Mouse (Mus musculus) gastrocnemius, postnatal 25 days (tissue): ENCODE data around the gene Gm20661. TPM values are rescaled to one million over a fixed set of nuclear protein-coding genes. Genes with fewer than 3 reads are reported as not detected.
A peak's percentile ranks its signal among the peaks of the same experiment; 100 is the strongest.

Experiments used
- DNase-seq: peaks from one replicate; pipeline ENCODE4 v3.0.0; 2022
- long read RNA-seq, 2 experiments: library from polyadenylated mRNA; stranded (forward); transcript quantifications; one replicate each; pipeline ENCODE4 v2.0.0; 2021
- total RNA-seq, 2 experiments: library from RNA; stranded (reverse); gene quantifications; 1 replicate in 1 of 2; 2 replicates in 1 of 2; pipeline ENCODE4 v1.2.3; 2021

Gm20661 gene
- total RNA-seq: not detected
- long read RNA-seq, experiment 1: 0 reads
- long read RNA-seq, experiment 2: 0 reads

GRCm38 (mm10) chr9:107982681-107983346, at the start of gene Gm20661:
Gm20661 (plus strand) TSS chr9:107983058.
- DNase-seq: peak; percentile 78

DNA sequence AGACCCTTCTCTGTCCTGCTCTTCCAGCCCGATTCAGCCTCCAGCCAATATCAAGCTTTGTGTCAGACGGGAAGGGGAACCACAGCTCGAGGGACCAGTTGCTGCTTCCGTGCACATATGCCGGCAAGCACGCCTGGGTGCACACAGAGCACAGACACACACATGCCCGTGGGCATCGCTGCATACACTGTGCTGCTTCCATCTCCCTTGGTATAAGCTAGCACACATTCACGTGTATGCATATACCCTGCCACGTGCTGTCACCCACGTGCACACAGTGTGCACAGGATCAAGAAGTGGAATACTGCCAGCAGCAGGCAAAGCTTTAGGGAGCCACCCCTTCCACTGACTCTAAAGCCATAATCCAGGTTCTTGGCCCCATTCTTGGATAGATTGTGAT, 48.7 kb upstream of the Gm20661 start:
- DNase-seq: no peak

GRCm38 (mm10) chr9:107935374-107935773, 47.5 kb upstream of the Gm20661 start, which contains the start of gene Camkv:
Camkv (plus strand) TSS chr9:107935674.
- no peak for DNase-seq

DNA sequence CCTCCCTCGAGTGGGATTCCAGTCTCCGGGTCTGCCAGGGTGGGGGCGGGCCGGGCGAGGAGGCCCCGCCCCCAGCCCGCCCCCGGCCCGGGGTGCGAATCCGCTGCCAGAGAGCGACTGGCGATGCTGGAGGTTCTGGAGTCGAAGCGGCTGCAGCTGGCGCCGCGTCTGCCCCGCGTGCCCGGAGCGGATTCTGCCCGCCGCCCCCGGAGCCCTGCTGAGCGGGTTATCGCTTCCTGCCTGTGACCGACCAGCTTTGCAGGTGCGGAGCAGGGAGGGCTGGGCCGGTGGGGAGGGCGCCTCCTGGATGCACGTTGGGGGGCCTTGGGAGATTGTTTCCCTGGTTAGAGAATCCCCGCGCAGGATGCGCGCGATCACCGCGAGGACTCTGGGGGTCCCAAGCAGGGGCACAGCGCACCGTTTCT, 47.1 kb upstream of the Gm20661 start:
- peak; percentile 32 for DNase-seq

- no peak for DNase-seq
These were observed 46.5 kb upstream of the Gm20661 start for GRCm38 (mm10) chr9:107936215-107936822.

GRCm38 (mm10) chr9:107936831-107937230, 46.0 kb upstream of the Gm20661 start:
- DNase-seq: no peak

GRCm38 (mm10) chr9:107947241-107948194, 35.3 kb upstream of the Gm20661 start:
- DNase-seq: peak; percentile 42

DNA sequence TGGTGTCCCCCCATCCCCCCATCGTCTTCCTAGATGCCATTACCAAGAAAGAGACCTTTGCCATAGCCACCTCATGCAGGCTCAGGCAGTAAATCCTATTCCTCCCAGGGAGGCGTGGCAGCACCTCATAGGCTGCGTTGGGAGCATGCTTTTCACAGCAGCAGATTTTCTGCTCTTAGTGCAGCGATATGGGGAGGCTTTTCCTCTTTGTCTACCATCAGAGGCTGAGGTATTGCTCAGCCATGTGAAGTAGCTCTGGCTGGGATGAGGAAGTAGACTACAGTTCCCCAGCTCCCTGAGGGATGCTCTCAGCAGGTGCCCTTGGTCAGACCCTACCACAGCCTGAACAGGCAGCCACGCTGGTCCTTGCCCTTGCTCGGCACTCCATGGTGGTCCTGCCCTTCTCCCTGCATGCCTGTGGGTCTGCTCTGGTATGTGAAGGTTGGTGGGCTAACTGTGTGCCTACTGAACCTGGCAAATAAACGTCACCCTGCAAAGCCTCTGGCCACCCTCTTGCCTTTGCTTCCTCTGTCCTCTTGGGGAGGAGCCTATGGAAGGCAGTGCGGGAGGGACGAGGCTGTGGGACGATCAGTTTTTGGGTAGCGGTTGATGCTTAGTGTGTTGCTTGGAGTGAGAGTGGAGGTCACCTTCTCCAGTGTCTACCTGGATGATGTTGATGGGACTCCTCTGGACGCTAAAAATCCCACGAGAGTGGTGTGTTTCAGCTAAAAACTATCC, 33.5 kb upstream of the Gm20661 start:
- no peak for DNase-seq

GRCm38 (mm10) chr9:107949922-107950235, 33.0 kb upstream of the Gm20661 start, which contains the start of gene Traip:
Traip (plus strand) TSS chr9:107950136.
- DNase-seq: no peak

DNA sequence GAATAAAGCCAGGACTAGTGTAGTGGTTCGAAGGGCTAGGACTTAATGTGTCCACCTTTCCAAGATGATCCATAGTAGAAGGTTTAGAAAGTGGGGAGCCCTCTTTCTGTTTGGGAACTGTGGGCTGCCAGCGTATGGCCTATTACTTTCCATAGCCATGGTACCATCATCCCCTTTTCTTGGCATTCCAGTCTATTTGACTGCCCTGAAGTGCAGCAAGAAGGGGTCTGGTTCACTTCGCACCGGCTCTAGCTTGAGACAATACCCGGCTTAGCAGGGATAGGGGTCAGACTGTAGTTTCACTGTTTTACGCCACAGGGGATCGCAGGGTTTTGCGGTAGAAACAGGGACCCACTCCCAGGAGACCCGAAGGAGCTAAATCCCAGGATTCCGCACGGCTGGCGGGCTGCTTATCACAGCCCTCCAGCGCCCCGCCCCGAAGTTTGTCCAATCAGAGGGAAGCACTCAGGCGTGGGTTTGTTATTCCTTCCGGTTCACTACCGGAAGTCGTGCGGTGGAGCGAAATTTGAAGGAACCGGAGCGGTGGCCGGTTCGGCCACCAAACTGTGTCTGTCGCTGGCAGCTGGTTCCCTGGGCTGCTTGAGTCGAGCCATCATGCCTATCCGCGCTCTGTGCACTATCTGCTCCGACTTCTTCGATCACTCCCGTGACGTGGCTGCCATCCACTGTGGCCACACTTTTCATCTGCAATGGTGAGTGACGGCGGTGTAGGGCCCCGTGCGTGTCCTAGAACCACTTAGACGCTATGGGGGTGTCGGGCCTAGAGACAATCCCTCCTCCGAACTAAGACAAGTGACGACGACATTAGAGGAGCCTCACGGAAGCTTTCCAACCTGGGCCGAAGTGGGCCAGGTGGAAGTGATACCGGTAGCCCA, 32.1 kb upstream of the Gm20661 start:
- peak; percentile 88 for DNase-seq

- no peak for DNase-seq
These were observed 27.1 kb upstream of the Gm20661 start for GRCm38 (mm10) chr9:107955613-107956289.

DNA sequence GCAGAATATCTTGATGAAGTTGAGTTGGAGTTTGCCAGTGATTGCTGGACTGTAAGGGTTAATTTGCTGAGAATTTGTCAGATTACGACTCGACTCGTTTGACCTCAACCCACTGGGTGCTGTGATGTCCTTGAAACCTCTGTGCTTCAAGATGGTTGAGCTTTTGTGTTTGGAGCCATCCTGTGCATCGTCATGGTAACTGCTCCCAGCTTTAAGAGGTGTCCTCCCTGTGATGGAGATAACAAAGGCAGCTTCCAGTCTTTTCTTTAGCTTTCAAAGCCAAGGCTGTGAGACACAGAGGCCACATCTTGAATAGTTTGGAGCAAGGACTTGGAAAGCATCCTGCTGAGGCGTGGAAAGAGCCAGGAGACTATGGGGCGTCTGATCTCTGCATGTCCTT, 25.7 kb upstream of the Gm20661 start:
- DNase-seq: no peak

- DNase-seq: no peak
These were observed 23.0 kb upstream of the Gm20661 start for GRCm38 (mm10) chr9:107959896-107960295.

DNA sequence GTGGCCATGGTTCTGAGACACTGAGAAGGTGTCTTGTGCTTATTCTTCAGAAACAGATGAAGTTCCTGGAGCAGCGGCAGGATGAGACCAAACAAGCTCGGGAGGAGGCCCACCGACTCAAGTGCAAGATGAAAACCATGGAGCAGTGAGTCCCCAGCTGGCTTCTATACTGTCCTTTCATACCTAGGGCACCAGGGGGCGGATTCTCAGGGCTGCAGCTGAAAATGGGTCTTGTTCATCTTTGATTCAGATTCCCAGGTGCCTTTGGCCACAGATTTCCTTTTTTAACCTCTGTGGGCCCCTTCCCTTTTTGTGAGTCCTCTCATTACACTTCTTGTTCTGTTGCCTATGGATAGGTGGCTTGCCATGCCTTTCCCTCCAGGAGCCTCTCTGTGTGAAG, 21.9 kb upstream of the Gm20661 start:
- DNase-seq: no peak

DNA sequence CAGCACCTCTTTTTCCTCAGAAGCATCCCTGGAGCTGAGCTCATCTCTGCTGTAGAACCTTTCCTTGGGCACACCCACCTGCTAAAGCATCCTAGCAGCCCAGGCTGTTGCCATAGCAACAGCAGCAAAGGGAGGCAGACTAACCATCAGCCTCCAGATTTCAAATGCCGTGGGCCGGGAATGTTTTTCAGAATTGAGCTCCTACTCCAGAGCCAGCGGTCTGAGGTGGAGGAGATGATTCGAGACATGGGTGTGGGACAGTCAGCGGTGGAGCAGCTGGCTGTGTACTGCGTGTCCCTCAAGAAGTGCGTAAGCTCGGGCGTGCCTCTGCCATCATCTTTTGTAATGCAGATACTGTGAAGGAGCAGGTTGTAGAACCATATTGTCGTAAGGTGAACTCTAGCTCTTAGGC, 21.5 kb upstream of the Gm20661 start:
- no peak for DNase-seq

DNA sequence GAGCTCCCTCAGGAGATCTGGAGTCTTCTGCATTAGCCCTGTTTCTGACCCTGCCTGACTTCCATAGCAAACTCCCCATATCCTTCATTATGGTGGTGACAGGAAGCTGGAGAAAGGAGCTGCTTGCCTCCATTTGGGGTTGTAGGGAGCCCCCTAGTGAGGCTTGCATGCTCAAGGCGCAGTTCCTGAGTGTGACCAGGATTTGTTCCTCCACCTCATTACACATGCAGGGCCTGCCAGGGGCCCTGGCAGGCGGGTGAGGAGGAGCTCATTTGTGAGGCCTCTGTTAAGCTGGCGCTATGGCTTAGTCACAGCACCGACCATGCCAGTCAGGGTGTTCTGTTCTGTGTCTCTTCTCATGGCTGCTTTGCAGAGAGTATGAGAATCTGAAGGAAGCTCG, 21.0 kb upstream of the Gm20661 start:
- DNase-seq: no peak

DNA sequence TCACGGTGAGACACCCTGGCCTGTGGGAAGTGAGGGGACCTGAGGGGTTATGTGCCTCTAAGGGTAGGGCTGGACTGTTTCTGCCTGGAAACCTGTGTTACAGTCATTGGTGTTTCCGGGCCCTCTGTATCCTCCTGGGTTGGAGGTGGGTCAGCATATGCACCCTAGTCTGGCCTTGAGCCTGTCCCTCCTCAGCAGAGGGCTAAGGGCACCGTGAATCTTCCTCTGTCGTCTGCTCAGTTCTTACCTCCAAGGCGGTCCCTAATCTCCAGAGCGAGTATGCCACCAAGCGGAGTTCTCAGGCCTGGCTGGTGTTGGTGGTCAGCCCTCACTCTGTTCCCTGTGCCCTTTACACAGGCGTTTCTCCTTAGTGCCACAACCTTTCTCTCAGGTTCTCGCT, 19.9 kb upstream of the Gm20661 start:
- DNase-seq: no peak

DNA sequence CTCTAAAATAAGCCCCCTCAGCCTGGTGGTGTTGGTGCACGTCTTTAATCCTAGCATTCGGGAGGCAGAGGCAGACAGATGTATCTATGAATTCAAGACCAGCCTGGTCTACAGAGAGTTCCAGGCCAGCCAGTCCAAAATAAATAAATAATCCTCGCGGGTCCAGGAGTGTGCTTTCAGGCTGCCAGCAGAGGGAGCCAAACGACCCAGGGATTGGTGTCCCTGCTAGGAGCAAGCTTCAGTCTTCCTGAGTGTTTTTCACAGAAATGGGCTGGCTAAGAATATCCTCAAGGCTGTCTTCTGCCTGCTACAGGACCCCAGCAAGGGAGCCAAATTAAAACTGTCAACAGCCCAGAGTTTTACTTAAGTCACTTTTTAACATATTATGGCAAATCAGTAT, 19.2 kb upstream of the Gm20661 start:
- DNase-seq: peak; percentile 77

- no peak for DNase-seq
These were observed 18.2 kb upstream of the Gm20661 start for GRCm38 (mm10) chr9:107964681-107965080.

GRCm38 (mm10) chr9:107966676-107967075, 16.2 kb upstream of the Gm20661 start:
- no peak for DNase-seq
